Mouse (Mus musculus) ES-Bruce4 (cell line): Measurements from ENCODE around the gene Cartpt. TPM values are rescaled to one million over a fixed set of nuclear protein-coding genes. Genes with fewer than 3 reads are reported as not detected.

Experiments used
- H3K27ac ChIP-seq: 2 replicates; pipeline ENCODE4 v1.5.1; 2012; ENCODE audit warnings: low read length, inconsistent platforms; ENCODE audit not compliant: insufficient read depth
- H3K27me3 ChIP-seq: 2 replicates; pipeline ENCODE4 v1.6.1; 2012; ENCODE audit warnings: mild to moderate bottlenecking, low read length, inconsistent platforms; ENCODE audit not compliant: control insufficient read depth, poor library complexity, insufficient read depth, severe bottlenecking
- H3K36me3 ChIP-seq: 2 replicates; pipeline ENCODE4 v1.6.1; 2012; ENCODE audit warnings: inconsistent platforms, mild to moderate bottlenecking, low read length, moderate library complexity; ENCODE audit not compliant: control insufficient read depth, poor library complexity, insufficient read depth, severe bottlenecking
- H3K4me1 ChIP-seq: one replicate; pipeline ENCODE4 v1.8.1; 2011; ENCODE audit warnings: low read length; ENCODE audit not compliant: control insufficient read depth, insufficient read depth
- H3K4me3 ChIP-seq: 2 replicates; pipeline ENCODE4 v1.5.1; 2011; ENCODE audit warnings: low read depth, mild to moderate bottlenecking, low read length
- H3K9ac ChIP-seq: 2 replicates; pipeline ENCODE4 v1.6.1; 2012; ENCODE audit warnings: low read depth, mild to moderate bottlenecking, inconsistent platforms; ENCODE audit not compliant: poor library complexity, severe bottlenecking
- H3K9me3 ChIP-seq: replicated peaks from 2 replicates; pipeline ENCODE4 v1.6.1; 2012; ENCODE audit warnings: mild to moderate bottlenecking, low read length, inconsistent platforms; ENCODE audit not compliant: control insufficient read depth, poor library complexity, insufficient read depth, severe bottlenecking
- CTCF ChIP-seq: IDR thresholded peaks from one replicate; pipeline ENCODE4 v1.8.1; 2011; ENCODE audit warnings: low read depth, low read length
- EP300 ChIP-seq: IDR thresholded peaks from 2 replicates; pipeline ENCODE4 v1.6.1; 2011; ENCODE audit warnings: low read depth, low read length; ENCODE audit not compliant: insufficient read depth
- POLR2A ChIP-seq: IDR thresholded peaks from one replicate; pipeline ENCODE4 v1.8.1; 2011; ENCODE audit warnings: low read length; ENCODE audit not compliant: insufficient read depth
- polyA plus RNA-seq: library from polyadenylated mRNA; stranded (reverse); fragments of >200 nt; gene quantifications from 2 replicates; pipeline ENCODE4 v1.2.4, GENCODE M21; 2011; ENCODE audit warnings: low read depth; ENCODE audit not compliant: missing spikeins, insufficient read depth, insufficient read length

The Cartpt gene
- polyA plus RNA-seq, result not detected in 2 replicates

DNA sequence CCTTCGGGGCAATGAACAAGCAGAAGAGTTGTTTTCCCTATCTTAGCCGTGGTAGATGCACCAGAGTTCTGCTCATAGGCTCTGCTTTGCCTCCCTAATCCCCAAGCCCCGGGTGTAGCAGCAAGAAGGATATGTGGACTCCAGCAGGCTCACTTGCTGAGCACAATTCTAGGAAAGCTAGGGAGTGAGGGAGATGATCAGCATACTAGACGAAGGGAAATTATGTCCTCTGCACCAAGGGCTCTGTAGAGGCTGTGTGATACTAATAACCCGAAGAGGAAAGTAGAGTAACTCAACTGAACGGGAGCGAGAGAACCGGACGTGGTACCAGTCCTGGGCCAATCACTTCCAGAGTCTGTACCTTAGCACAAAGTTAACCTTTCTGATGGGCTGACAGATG lies at the start of gene Cartpt:
Cartpt (minus strand) TSS at position 127 of the 400 bp plus-strand sequence.
- Histone ChIP-seq H3K27me3 (no peaks in the 10 kb centered on the region), H3K36me3 (no peaks in the 10 kb centered on the region), H3K9me3 (no peaks in the 10 kb centered on the region), H3K4me3 (peak within 1 kb of the TSS; percentile 28), H3K9ac (no peak within 1 kb of the TSS), H3K4me1 (no peaks in the 10 kb centered on the region), H3K27ac (no peak within 1 kb of the TSS)
- no peak for TF ChIP-seq EP300
- TF ChIP-seq POLR2A, result no peak
- no peak for TF ChIP-seq CTCF

DNA sequence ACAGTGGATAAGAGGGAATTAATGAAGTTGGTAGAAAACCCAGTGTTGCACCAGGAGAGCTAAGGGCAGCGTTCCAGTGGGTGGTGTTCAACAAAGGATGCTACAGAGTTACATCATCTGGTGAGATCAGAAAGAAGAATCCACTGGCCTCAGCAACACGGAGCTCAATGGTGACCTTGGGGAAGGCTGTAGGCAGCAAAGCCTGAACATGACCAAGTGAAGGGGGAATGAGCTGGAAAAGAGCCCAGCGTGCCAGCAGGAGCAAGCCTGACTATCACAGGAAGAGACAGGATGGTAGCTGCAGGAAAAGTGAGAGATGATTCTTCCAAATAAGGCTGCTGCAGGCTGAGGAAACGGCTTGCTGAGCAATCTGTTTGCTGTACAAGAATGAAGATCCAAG lies 46.5 kb upstream of the Cartpt start:
- TF ChIP-seq CTCF (no peak), POLR2A (no peak), EP300 (no peak)
- Histone ChIP-seq H3K36me3 (no peaks in the 10 kb centered on the region), H3K4me3 (no peak overlapping the region), H3K9ac (no peak overlapping the region), H3K9me3 (no peaks in the 10 kb centered on the region; the same call in 1 of the 2 replicates), H3K27me3 (no peaks in the 10 kb centered on the region), H3K27ac (no peak overlapping the region), H3K4me1 (no peaks in the 10 kb centered on the region)

DNA sequence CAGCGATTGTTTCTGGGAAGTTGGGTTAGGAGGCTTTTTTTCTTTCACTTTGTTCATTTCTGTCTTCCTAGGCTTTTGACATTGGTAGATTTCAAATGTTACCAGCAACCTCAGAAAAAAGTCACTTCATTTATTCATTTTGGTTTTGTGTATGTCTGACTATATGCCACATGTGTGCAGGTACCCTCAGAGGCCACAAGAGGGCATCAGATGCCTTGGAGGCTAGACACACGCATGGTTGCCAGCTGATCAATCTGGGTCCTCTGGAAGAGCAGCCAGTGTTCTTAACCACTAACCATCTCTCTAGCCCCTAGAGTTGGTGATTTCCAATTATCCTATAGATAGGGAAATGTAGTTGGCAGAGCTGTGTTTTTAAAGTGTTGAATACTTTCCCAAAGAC lies 42.6 kb upstream of the Cartpt start:
- Histone ChIP-seq H3K4me1 (no peaks in the 10 kb centered on the region), H3K27ac (no peak overlapping the region), H3K27me3 (no peaks in the 10 kb centered on the region), H3K9ac (no peak overlapping the region), H3K4me3 (no peak overlapping the region), H3K36me3 (no peaks in the 10 kb centered on the region), H3K9me3 (no peaks in the 10 kb centered on the region; the same call in 1 of the 2 replicates)
- TF ChIP-seq EP300 (no peak), CTCF (peak; percentile 15)

DNA sequence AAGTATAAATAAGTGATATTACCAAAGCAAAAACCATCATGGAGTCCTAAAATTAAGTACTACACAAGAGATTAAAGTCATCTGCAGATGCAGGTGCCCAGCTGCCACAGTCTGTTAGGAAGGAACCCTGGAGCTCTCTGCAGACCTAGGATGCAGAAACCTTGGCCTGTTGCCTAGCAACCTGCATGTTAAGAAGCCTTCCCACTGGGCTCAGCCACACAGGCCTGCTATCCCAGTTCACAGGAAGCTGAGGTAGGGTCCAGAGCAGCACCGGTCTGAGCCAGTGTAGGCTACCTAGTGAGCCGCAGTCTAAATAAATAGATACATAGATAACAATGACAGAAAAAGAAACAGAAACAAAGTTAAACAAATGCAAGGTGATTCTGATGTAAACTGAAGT lies 39.7 kb upstream of the Cartpt start:
- H3K4me3 ChIP-seq, result no peak overlapping the region
- no peaks in the 10 kb centered on the region for H3K27me3 ChIP-seq
- no peak overlapping the region for H3K9ac ChIP-seq
- TF ChIP-seq POLR2A (no peak), EP300 (no peak)
- no peaks in the 10 kb centered on the region for H3K4me1 ChIP-seq
- H3K9me3 ChIP-seq, result no peaks in the 10 kb centered on the region; the same call in 1 of the 2 replicates
- no peaks in the 10 kb centered on the region for H3K36me3 ChIP-seq
- no peak overlapping the region for H3K27ac ChIP-seq

DNA sequence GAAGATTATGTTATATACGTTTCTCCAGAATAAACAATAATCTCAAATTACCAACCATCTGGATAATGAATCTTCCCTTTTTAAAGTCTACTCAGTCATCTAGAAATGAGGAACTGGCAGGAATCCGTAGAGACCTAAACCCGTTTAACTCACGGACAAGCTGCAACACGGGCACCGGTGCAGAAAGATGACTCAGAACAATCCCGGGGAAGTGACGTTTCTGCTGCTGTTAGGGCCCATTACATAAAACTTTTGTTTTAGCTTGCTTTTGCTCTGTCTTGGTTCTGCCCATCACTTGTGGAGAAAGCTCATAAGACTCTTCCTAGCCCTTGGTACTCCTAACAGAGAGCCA lies 38.4 kb upstream of the Cartpt start:
- Histone ChIP-seq H3K27ac (no peak overlapping the region), H3K36me3 (no peaks in the 10 kb centered on the region), H3K4me1 (no peaks in the 10 kb centered on the region), H3K27me3 (no peaks in the 10 kb centered on the region), H3K4me3 (no peak overlapping the region), H3K9me3 (no peaks in the 10 kb centered on the region; the same call in 1 of the 2 replicates), H3K9ac (no peak overlapping the region)
- TF ChIP-seq POLR2A (no peak), EP300 (no peak), CTCF (no peak)

DNA sequence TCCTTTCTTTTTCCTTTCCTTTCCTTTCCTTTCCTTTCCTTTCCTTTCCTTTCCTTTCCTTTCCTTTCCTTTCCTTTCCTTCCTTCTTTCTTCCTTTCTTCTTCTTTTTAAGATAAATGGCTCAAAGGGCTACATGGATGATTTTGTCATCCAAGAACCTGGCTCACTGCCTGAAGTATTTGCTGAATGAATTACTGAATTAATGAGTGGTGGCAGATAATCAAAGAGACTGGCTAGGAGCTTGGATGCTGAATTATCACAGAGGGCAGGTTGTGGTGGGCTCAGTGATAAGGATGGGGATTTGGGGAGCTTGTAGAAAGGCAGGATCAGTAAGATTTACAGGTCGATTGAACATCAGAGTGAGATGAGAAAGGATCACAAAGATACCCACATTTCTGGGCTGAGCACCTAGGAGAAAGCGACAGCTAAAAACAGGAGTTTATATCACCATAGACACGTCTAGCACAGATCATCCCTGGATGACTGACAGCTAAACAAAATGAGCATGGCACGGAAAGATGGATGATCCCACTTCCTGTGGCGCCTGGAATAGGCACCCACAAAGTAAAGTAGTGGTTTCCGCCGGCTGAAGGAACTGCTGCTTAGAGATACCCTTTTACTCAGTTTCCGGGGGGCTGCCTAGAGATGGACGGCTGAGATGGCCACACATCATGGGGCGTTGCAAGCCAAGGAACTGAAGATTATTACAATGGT lies 37.9 kb upstream of the Cartpt start:
- Histone ChIP-seq H3K36me3 (no peaks in the 10 kb centered on the region), H3K4me1 (no peaks in the 10 kb centered on the region), H3K27me3 (no peaks in the 10 kb centered on the region), H3K27ac (no peak overlapping the region), H3K9ac (no peak overlapping the region), H3K9me3 (no peaks in the 10 kb centered on the region; the same call in 1 of the 2 replicates), H3K4me3 (no peak overlapping the region)
- TF ChIP-seq EP300, result no peak
- TF ChIP-seq CTCF, result no peak
- no peak for TF ChIP-seq POLR2A
